9 mouse cellular contexts compared by ENCODE assay signal in genomic region chr3:84594894-84595676, GRCm38 (mm10). TPM values are rescaled to one million over a fixed set of nuclear protein-coding genes. Genes with fewer than 3 reads are reported as not detected.
DNase-seq lines count a peak whose midpoint lies in the region; ATAC-seq and TF ChIP-seq lines count a peak whose summit lies in the region.
"Had no signal": no experiment of that assay in that cellular context is flagged by ENCODE, and none has a peak within 500 bp of the region (broad histone marks: within the 10 kb centered on the region; RNA-seq: fewer than 3 reads in every experiment).

No protein-coding gene starts in this region.

- peak; percentile 42; the same call in 1 of the 2 replicates for ATAC-seq in stomach, embryonic 14.5 days (ENCODE audit: insufficient number of reproducible peaks, insufficient read depth, low FRiP score, low read depth)

- H3K9ac ChIP-seq in stomach, embryonic 14.5 days (replicated peaks; ENCODE audit: low read depth, low read length), result no peak overlapping the region

- peak overlapping the region; percentile 58 for H3K4me2 ChIP-seq in stomach, embryonic 14.5 days (replicated peaks; ENCODE audit: low read depth, low read length)

- peak overlapping the region; percentile 36; the same call in 1 of the 2 replicates for H3K27ac ChIP-seq in left cerebral cortex, adult 2 months
- peak overlapping the region; percentile 62; the same call in 1 of the 2 replicates for H3K27ac ChIP-seq in stomach, embryonic 14.5 days (ENCODE audit: low read length)

- no peak for TF ChIP-seq CTCF in left cerebral cortex, adult 2 months (IDR thresholded peaks at IDR 0.05)

- 2% methylated on average over 23 of the region's 23 CpGs for WGBS in stomach, embryonic 14.5 days

- no peaks in the 10 kb centered on the region; the same call in 1 of the 2 replicates for H3K9me3 ChIP-seq in megakaryocyte, embryonic 14.5 days
- no peaks in the 10 kb centered on the region for H3K9me3 ChIP-seq in stomach, embryonic 14.5 days (ENCODE audit: control insufficient read depth, low read depth, low read length)

- H3K36me3 ChIP-seq in megakaryocyte, embryonic 14.5 days (replicated peaks; ENCODE audit: low read length), result no peaks in the 10 kb centered on the region
- H3K36me3 ChIP-seq in stomach, embryonic 14.5 days (ENCODE audit: control insufficient read depth, insufficient read depth, low read length), result no peaks in the 10 kb centered on the region

- intact Hi-C loops in left cerebral cortex, adult 2 months (cut with DNase I), result no loop called here

- H3K4me3 ChIP-seq in left cerebral cortex, adult 2 months, result peak overlapping the region; percentile 38
- peak overlapping the region; percentile 88 for H3K4me3 ChIP-seq in megakaryocyte, embryonic 14.5 days (replicated peaks)
- H3K4me3 ChIP-seq in stomach, embryonic 14.5 days (ENCODE audit: low read depth, low read length), result peak overlapping the region; percentile 11

- peaks cover 37% of the 10 kb centered on the region for H3K4me1 ChIP-seq in megakaryocyte, embryonic 14.5 days
- H3K4me1 ChIP-seq in stomach, embryonic 14.5 days (ENCODE audit: control insufficient read depth, insufficient read depth, low read length), result no peaks in the 10 kb centered on the region

- DNase-seq in left cerebral cortex, adult 2 months (ENCODE audit: extremely low spot score in 1 of 2, low spot score in 2 of 2), result peak; percentile 20 to 27
- DNase-seq in left cerebral cortex, adult 11 months (ENCODE audit: low spot score), result no peak
- DNase-seq in embryo, embryonic 11 days, result peak; percentile 44
- DNase-seq in induced T-regulatory cell, adult 2 months (ENCODE audit: low read depth), result peak; percentile 46
- no peak for DNase-seq in spleen, postnatal 36 days (ENCODE audit: low spot score in 2 of 2)
- no peak for DNase-seq in spleen, postnatal 10 days (ENCODE audit: low spot score in 2 of 2)

- peaks cover 22% of the 10 kb centered on the region for H3K27me3 ChIP-seq in megakaryocyte, embryonic 14.5 days (replicated peaks)
- no peaks in the 10 kb centered on the region for H3K27me3 ChIP-seq in stomach, embryonic 14.5 days (ENCODE audit: control insufficient read depth, insufficient read depth, low read length)

RNA-seq across cellular contexts. Expression of gene Tigd4, which starts 1.7 kb away (rescaled TPM):
- not detected for total RNA-seq in left cerebral cortex, adult 2 months (2021)
- polyA plus RNA-seq in megakaryocyte, embryonic 14.5 days (2012; ENCODE audit: insufficient read depth, low replicate concordance), result not detected in 2 replicates
- polyA plus RNA-seq in stomach, embryonic 14.5 days (2014; fragmentation: Nextera tagmentation; extraction: Ambion mirVana), result 0.11 and 0.23 TPM in 2 replicates
- total RNA-seq: common myeloid progenitor, adult 5-6 weeks had no signal

RNA-seq across cellular contexts. Expression of gene Arfip1, which starts 12.7 kb away (rescaled TPM):
- 10 to 100 TPM; 15.3 to 16.0 TPM for total RNA-seq in left cerebral cortex, adult 2 months (2021)
- polyA plus RNA-seq in megakaryocyte, embryonic 14.5 days (2012; ENCODE audit: insufficient read depth, low replicate concordance), result 9.3 TPM in 1 of 2 replicates, not detected in the other
- polyA plus RNA-seq in stomach, embryonic 14.5 days (2014; fragmentation: Nextera tagmentation; extraction: Ambion mirVana), result 57.5 and 66.6 TPM in 2 replicates

Comparison
In these comparisons a context has a peak if more than half of its experiments do, and no peak if none do; other contexts are left out.
1. DNase-seq: peak in left cerebral cortex, adult 2 months (2 of 2), embryo, embryonic 11 days (single experiment) and induced T-regulatory cell, adult 2 months (single experiment); none in left cerebral cortex, adult 11 months (single experiment), spleen, postnatal 36 days (0 of 2) and spleen, postnatal 10 days (0 of 2).
2. H3K4me3 ChIP-seq: peak in every context shown above with its lines; median percentile 88 in megakaryocyte, embryonic 14.5 days; 38 in left cerebral cortex, adult 2 months; 11 in stomach, embryonic 14.5 days.